Mouse (Mus musculus): ENCODE measurements around the gene C1qtnf7. TPM values are rescaled to one million over a fixed set of nuclear protein-coding genes. Genes with fewer than 3 reads are reported as not detected.

The C1qtnf7 gene
- polyA plus RNA-seq, 1 experiment from 2014 or later = 1.5 TPM

GRCm38 (mm10) chr5:43517313-43517712 lies 2.0 kb downstream of the C1qtnf7 start:
- H3K4me3 ChIP-seq = no peak overlapping the region
- H3K27me3 ChIP-seq (ENCODE audit: insufficient read depth, poor library complexity, severe bottlenecking) = no peaks in the 10 kb centered on the region
- H3K36me3 ChIP-seq = no peaks in the 10 kb centered on the region
- H3K27ac ChIP-seq = no peak overlapping the region
- DNase-seq (ENCODE audit: low spot score) = peak; percentile 67
- no peaks in the 10 kb centered on the region for H3K9me3 ChIP-seq
- 0 out of 2 replicates have a peak, but pooled peaks cover 12% of the 10 kb centered on the region for H3K4me1 ChIP-seq
- WGBS = 77% methylated on average over 13 of the region's 13 CpGs

GRCm38 (mm10) chr5:43519905-43520304 lies 4.6 kb downstream of the C1qtnf7 start:
- 84% methylated on average over 2 of the region's 2 CpGs for WGBS
- Histone ChIP-seq H3K9me3 (no peaks in the 10 kb centered on the region), H3K4me1 (0 out of 2 replicates have a peak, but pooled peaks cover 12% of the 10 kb centered on the region)

GRCm38 (mm10) chr5:43521369-43521768 lies 6.0 kb downstream of the C1qtnf7 start:
- no peaks in the 10 kb centered on the region for H3K36me3 ChIP-seq
- DNase-seq (ENCODE audit: low spot score) = no peak
- 74% methylated on average over 7 of the region's 7 CpGs for WGBS

More at GRCm38 (mm10) chr5:43519905-43520304, 4.6 kb downstream of the C1qtnf7 start:
- Histone ChIP-seq H3K4me3 (no peak overlapping the region), H3K27me3 (ENCODE audit: insufficient read depth, poor library complexity, severe bottlenecking) (no peaks in the 10 kb centered on the region), H3K27ac (no peak overlapping the region), H3K36me3 (no peaks in the 10 kb centered on the region)
- DNase-seq (ENCODE audit: low spot score) = no peak

GRCm38 (mm10) chr5:43522866-43523265 lies 7.5 kb downstream of the C1qtnf7 start:
- DNase-seq (ENCODE audit: low spot score) = no peak
- H3K27ac ChIP-seq = no peak overlapping the region
- no peaks in the 10 kb centered on the region for H3K27me3 ChIP-seq (ENCODE audit: insufficient read depth, poor library complexity, severe bottlenecking)
- no peak overlapping the region for H3K4me3 ChIP-seq
- H3K4me1 ChIP-seq = no peaks in the 10 kb centered on the region
- H3K36me3 ChIP-seq = no peaks in the 10 kb centered on the region
- H3K9me3 ChIP-seq = no peaks in the 10 kb centered on the region
- WGBS = 79% methylated on average over 1 of the region's 1 CpGs

More at GRCm38 (mm10) chr5:43521369-43521768, 6.0 kb downstream of the C1qtnf7 start:
- no peak overlapping the region for H3K27ac ChIP-seq
- H3K4me1 ChIP-seq = 0 out of 2 replicates have a peak, but pooled peaks cover 8% of the 10 kb centered on the region
- no peaks in the 10 kb centered on the region for H3K27me3 ChIP-seq (ENCODE audit: insufficient read depth, poor library complexity, severe bottlenecking)
- no peaks in the 10 kb centered on the region for H3K9me3 ChIP-seq
- no peak overlapping the region for H3K4me3 ChIP-seq

- DNase-seq (ENCODE audit: low spot score) = no peak
- Histone ChIP-seq H3K4me3 (no peak overlapping the region), H3K4me1 (peaks cover 4% of the 10 kb centered on the region; the same call in 1 of the 2 replicates), H3K27me3 (ENCODE audit: insufficient read depth, poor library complexity, severe bottlenecking) (no peaks in the 10 kb centered on the region), H3K9me3 (no peaks in the 10 kb centered on the region), H3K27ac (no peak overlapping the region), H3K36me3 (no peaks in the 10 kb centered on the region)
- 79% methylated on average over 6 of the region's 6 CpGs for WGBS
Observed at GRCm38 (mm10) chr5:43526874-43527584, 11.7 kb downstream of the C1qtnf7 start.

GRCm38 (mm10) chr5:43530186-43530585 lies 14.8 kb downstream of the C1qtnf7 start:
- H3K27ac ChIP-seq = no peak overlapping the region
- 82% methylated on average over 3 of the region's 3 CpGs for WGBS
- peaks cover 4% of the 10 kb centered on the region; the same call in 1 of the 2 replicates for H3K4me1 ChIP-seq
- no peak overlapping the region for H3K4me3 ChIP-seq
- no peaks in the 10 kb centered on the region for H3K36me3 ChIP-seq
- H3K27me3 ChIP-seq (ENCODE audit: insufficient read depth, poor library complexity, severe bottlenecking) = no peaks in the 10 kb centered on the region
- no peak for DNase-seq (ENCODE audit: low spot score)
- no peaks in the 10 kb centered on the region for H3K9me3 ChIP-seq

GRCm38 (mm10) chr5:43530886-43531285 lies 15.5 kb downstream of the C1qtnf7 start:
- DNase-seq (ENCODE audit: low spot score) = no peak
- Histone ChIP-seq H3K4me3 (no peak overlapping the region), H3K27me3 (ENCODE audit: insufficient read depth, poor library complexity, severe bottlenecking) (no peaks in the 10 kb centered on the region), H3K27ac (no peak overlapping the region), H3K9me3 (no peaks in the 10 kb centered on the region), H3K4me1 (peaks cover 4% of the 10 kb centered on the region; the same call in 1 of the 2 replicates), H3K36me3 (no peaks in the 10 kb centered on the region)
- WGBS = 78% methylated on average over 1 of the region's 1 CpGs

GRCm38 (mm10) chr5:43538322-43539167 lies 23.2 kb downstream of the C1qtnf7 start:
- no peaks in the 10 kb centered on the region for H3K4me1 ChIP-seq
- 82% methylated on average over 14 of the region's 14 CpGs for WGBS
- no peak overlapping the region for H3K4me3 ChIP-seq
- H3K36me3 ChIP-seq = no peaks in the 10 kb centered on the region
- no peaks in the 10 kb centered on the region for H3K9me3 ChIP-seq
- no peaks in the 10 kb centered on the region for H3K27me3 ChIP-seq (ENCODE audit: insufficient read depth, poor library complexity, severe bottlenecking)
- no peak overlapping the region for H3K27ac ChIP-seq
- DNase-seq (ENCODE audit: low spot score) = no peak

- Histone ChIP-seq H3K36me3 (no peaks in the 10 kb centered on the region), H3K9me3 (no peaks in the 10 kb centered on the region), H3K4me1 (no peaks in the 10 kb centered on the region), H3K27ac (no peak overlapping the region), H3K4me3 (no peak overlapping the region), H3K27me3 (ENCODE audit: insufficient read depth, poor library complexity, severe bottlenecking) (no peaks in the 10 kb centered on the region)
- 62% methylated on average over 3 of the region's 3 CpGs for WGBS
- DNase-seq (ENCODE audit: low spot score) = no peak
Observed at GRCm38 (mm10) chr5:43539168-43539516, 23.8 kb downstream of the C1qtnf7 start.

GRCm38 (mm10) chr5:43539871-43540270 lies 24.5 kb downstream of the C1qtnf7 start:
- H3K9me3 ChIP-seq = no peaks in the 10 kb centered on the region
- no peaks in the 10 kb centered on the region for H3K27me3 ChIP-seq (ENCODE audit: insufficient read depth, poor library complexity, severe bottlenecking)
- H3K4me3 ChIP-seq = no peak overlapping the region
- no peaks in the 10 kb centered on the region for H3K4me1 ChIP-seq
- no peaks in the 10 kb centered on the region for H3K36me3 ChIP-seq
- no peak overlapping the region for H3K27ac ChIP-seq
- no peak for DNase-seq (ENCODE audit: low spot score)

- no peak for DNase-seq (ENCODE audit: low spot score)
- Histone ChIP-seq H3K36me3 (no peaks in the 10 kb centered on the region), H3K4me1 (no peaks in the 10 kb centered on the region), H3K27me3 (ENCODE audit: insufficient read depth, poor library complexity, severe bottlenecking) (no peaks in the 10 kb centered on the region), H3K9me3 (no peaks in the 10 kb centered on the region), H3K4me3 (no peak overlapping the region), H3K27ac (no peak overlapping the region)
- 82% methylated on average over 5 of the region's 5 CpGs for WGBS
Observed at GRCm38 (mm10) chr5:43541492-43541891, 26.2 kb downstream of the C1qtnf7 start.

- no peak for DNase-seq (ENCODE audit: low spot score)
- no peaks in the 10 kb centered on the region for H3K27me3 ChIP-seq (ENCODE audit: insufficient read depth, poor library complexity, severe bottlenecking)
- no peak overlapping the region for H3K27ac ChIP-seq
- no peaks in the 10 kb centered on the region for H3K9me3 ChIP-seq
- WGBS = 61% methylated on average over 7 of the region's 7 CpGs
- H3K36me3 ChIP-seq = no peaks in the 10 kb centered on the region
- H3K4me3 ChIP-seq = no peak overlapping the region
- no peaks in the 10 kb centered on the region for H3K4me1 ChIP-seq
Observed at GRCm38 (mm10) chr5:43542246-43542845, 27.0 kb downstream of the C1qtnf7 start.

- H3K27ac ChIP-seq = no peak overlapping the region
Observed at GRCm38 (mm10) chr5:43549951-43550350, 34.6 kb downstream of the C1qtnf7 start.

More at GRCm38 (mm10) chr5:43549951-43550350, 34.6 kb downstream of the C1qtnf7 start:
- DNase-seq (ENCODE audit: low spot score) = no peak
- Histone ChIP-seq H3K4me1 (0 out of 2 replicates have a peak, but pooled peaks cover 4% of the 10 kb centered on the region), H3K9me3 (no peaks in the 10 kb centered on the region), H3K27me3 (ENCODE audit: insufficient read depth, poor library complexity, severe bottlenecking) (no peaks in the 10 kb centered on the region), H3K36me3 (no peaks in the 10 kb centered on the region), H3K4me3 (no peak overlapping the region)
- 62% methylated on average over 4 of the region's 4 CpGs for WGBS

All from heart, embryonic 10.5 days (tissue).